Mouse (Mus musculus): ENCODE data around the gene Wrap73. TPM values are rescaled to one million over a fixed set of nuclear protein-coding genes. Genes with fewer than 3 reads are reported as not detected.

The Wrap73 gene
- total and polyA plus RNA-seq, 3 experiments = 32.1 to 77.6 (median 49.3) TPM

DNA sequence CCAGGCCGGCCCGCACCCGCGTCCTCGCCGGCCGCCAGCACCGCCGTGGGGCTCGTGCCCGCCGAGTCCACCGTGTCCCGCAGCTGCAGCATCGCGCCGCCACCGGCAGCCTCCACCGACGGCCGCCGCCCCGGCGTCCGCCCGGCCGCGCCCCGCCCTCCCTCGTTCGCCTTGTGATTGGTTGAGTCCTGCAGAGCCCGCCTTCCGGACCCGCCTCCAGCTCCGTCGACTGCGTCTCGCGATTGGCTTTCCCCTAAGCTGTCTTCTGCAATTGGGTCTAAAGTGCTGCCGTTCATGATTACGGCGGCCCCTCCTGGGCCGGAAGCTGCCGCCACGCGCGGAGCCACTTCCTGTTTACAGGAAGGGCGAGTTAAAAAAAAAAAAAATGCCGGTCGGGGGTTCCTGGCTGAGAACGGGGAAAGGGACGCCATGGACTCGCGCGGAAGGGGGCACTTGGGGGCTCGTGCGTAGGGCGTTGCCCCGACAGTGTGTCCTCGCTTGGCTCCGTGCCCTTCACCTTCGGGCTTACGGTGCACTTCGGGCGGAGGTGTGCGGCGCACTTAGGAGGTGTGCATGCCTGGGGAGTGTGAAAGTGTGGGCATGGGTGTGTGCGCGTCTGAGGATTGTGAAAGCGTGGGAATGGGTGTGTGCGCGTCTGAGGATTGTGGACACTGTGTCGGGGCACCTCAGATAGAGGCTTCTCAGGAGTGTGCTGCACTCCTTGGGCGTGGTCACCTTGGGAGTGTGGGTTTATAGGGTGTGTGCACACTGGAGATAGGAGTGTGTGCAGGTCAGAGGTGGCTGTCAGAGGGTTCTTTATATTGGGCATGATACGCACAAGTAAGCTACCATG is 18.6 kb downstream of the Wrap73 start, which contains the start of gene Tprgl (continued):
- TF ChIP-seq MAZ (IDR thresholded peaks at IDR 0.05; ENCODE audit: low read depth, low read length) = 0 out of 2 replicates have a peak, but pooled peaks have one; percentile 48
- TF ChIP-seq MYC (IDR thresholded peaks at IDR 0.05; ENCODE audit: low read depth, low read length) = 0 out of 2 replicates have a peak, but pooled peaks have one; percentile 38
- TF ChIP-seq TCF12 (IDR thresholded peaks at IDR 0.05; ENCODE audit: low read depth, low read length) = no peak
- TF ChIP-seq IRF4 (IDR thresholded peaks at IDR 0.05; ENCODE audit: low read depth, low read length) = no peak
- TF ChIP-seq HCFC1 (IDR thresholded peaks at IDR 0.05; ENCODE audit: low read depth, low read length) = peak; percentile 83
- TF ChIP-seq CTCF (conservative IDR thresholded peaks at IDR 0.05 in 1 of 2, IDR thresholded peaks at IDR 0.05 in 1 of 2; ENCODE audit: low read depth in 2 of 2, low read length in 2 of 2) = no peak
- no peak for TF ChIP-seq ZC3H11A (IDR thresholded peaks at IDR 0.05; ENCODE audit: low read depth, low read length)
- TF ChIP-seq EP300 (IDR thresholded peaks at IDR 0.05; ENCODE audit: low read length) = no peak
- peak; percentile 98 for TF ChIP-seq ZNF384 (IDR thresholded peaks at IDR 0.05; ENCODE audit: low read depth, low read length)

DNA sequence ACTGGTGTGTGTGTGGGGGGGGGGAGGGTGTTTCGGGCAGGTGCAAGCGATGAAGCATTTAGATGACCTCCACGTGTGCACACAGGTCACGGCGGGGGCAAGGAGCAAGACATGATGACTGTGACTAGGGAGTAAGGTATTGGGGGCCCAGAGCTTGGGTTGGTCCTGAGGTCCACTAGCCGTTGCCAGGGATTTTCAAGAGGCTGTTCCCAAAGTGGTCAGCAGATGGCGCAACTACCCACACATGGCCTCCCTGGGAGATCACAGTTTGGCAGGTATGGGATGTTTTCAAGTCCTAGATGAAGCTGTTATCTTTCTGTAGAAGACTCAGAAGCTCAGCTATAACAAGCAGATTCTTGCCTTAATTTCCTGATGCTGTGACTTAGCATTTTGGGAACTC is 21.1 kb downstream of the Wrap73 start:
- no peaks in the 10 kb centered on the region for H3K9me3 ChIP-seq (replicated peaks; ENCODE audit: low read length)
- peak; percentile 68 for DNase-seq (ENCODE audit: extremely low read depth)
- no peak overlapping the region for H3K27ac ChIP-seq (ENCODE audit: insufficient read depth, low read depth)
- H3K4me3 ChIP-seq (replicated peaks in 1 of 3; ENCODE audit: low read depth in 2 of 3, low read length in 2 of 3, poor library complexity in 1 of 3) = no peak overlapping the region
- peaks cover 17% of the 10 kb centered on the region for H3K27me3 ChIP-seq (replicated peaks)
- no peak overlapping the region for H3K9ac ChIP-seq (ENCODE audit: insufficient read depth, low read depth)
- H3K4me1 ChIP-seq (ENCODE audit: control insufficient read depth in 1 of 2, insufficient read depth in 2 of 2) = peaks cover 13 to 20% of the 10 kb centered on the region in 2 experiments
- peaks cover 9 to 11% of the 10 kb centered on the region in 2 experiments for H3K36me3 ChIP-seq (replicated peaks in 1 of 2; ENCODE audit: control insufficient read depth in 1 of 2, insufficient read depth in 1 of 2, low read length in 1 of 2)
- dilution Hi-C loops (cut with MboI; ENCODE audit: extremely low pct_ligation_motif_present, extremely low pct_unique_long_range_greater_than_20kb, low sequenced_read_pairs) = no loop called here
- in situ Hi-C loops (cut with MboI; ENCODE audit: low pct_ligation_motif_present, low pct_unique_long_range_greater_than_20kb, low sequenced_read_pairs) = no loop called here
- H3K4me2 ChIP-seq (ENCODE audit: insufficient read depth, low read depth, poor library complexity, severe bottlenecking) = no peak overlapping the region
- H3K79me2 ChIP-seq (replicated peaks; ENCODE audit: control insufficient read depth, extremely low read depth, insufficient read depth, poor library complexity, severe bottlenecking) = no peaks in the 10 kb centered on the region
- TF ChIP-seq MYC (IDR thresholded peaks at IDR 0.05; ENCODE audit: low read depth, low read length) = 0 out of 2 replicates have a peak, but pooled peaks have one; percentile 17
- peak; percentile 77 to 81 for TF ChIP-seq CTCF (conservative IDR thresholded peaks at IDR 0.05 in 1 of 2, IDR thresholded peaks at IDR 0.05 in 1 of 2; ENCODE audit: low read depth in 2 of 2, low read length in 2 of 2)
- peak; percentile 64 for TF ChIP-seq RAD21 (IDR thresholded peaks at IDR 0.05; ENCODE audit: low read depth, low read length)
- peak; percentile 74 for TF ChIP-seq SMC3 (IDR thresholded peaks at IDR 0.05; ENCODE audit: low read depth, low read length)
- TF ChIP-seq IRF4 (IDR thresholded peaks at IDR 0.05; ENCODE audit: low read depth, low read length) = no peak

- dilution Hi-C loops (cut with MboI; ENCODE audit: extremely low pct_ligation_motif_present, extremely low pct_unique_long_range_greater_than_20kb, low sequenced_read_pairs) = no loop called here
- H3K27me3 ChIP-seq (replicated peaks) = peaks cover 49% of the 10 kb centered on the region
- no peaks in the 10 kb centered on the region for H3K4me1 ChIP-seq (ENCODE audit: control insufficient read depth in 1 of 2, insufficient read depth in 2 of 2)
- H3K9me3 ChIP-seq (replicated peaks; ENCODE audit: low read length) = peaks cover 8% of the 10 kb centered on the region
- DNase-seq (ENCODE audit: extremely low read depth) = peak; percentile 33
- TF ChIP-seq TCF12 (IDR thresholded peaks at IDR 0.05; ENCODE audit: low read depth, low read length) = no peak
- no peak for TF ChIP-seq CHD1 (IDR thresholded peaks at IDR 0.05; ENCODE audit: low read depth, low read length)
- peak; percentile 55 for TF ChIP-seq SMC3 (IDR thresholded peaks at IDR 0.05; ENCODE audit: low read depth, low read length)
- TF ChIP-seq CTCF (conservative IDR thresholded peaks at IDR 0.05 in 1 of 2, IDR thresholded peaks at IDR 0.05 in 1 of 2; ENCODE audit: low read depth in 2 of 2, low read length in 2 of 2) = peak; percentile 68 to 69; a peak in 3 of 4 replicates
- no peak for TF ChIP-seq GABPA (IDR thresholded peaks at IDR 0.05; ENCODE audit: insufficient replicate concordance, low read depth, low read length)
- TF ChIP-seq MAX (IDR thresholded peaks at IDR 0.05; ENCODE audit: low read length) = no peak
- peak; percentile 39 for TF ChIP-seq RAD21 (IDR thresholded peaks at IDR 0.05; ENCODE audit: low read depth, low read length)
- TF ChIP-seq CHD2 (IDR thresholded peaks at IDR 0.05; ENCODE audit: low read length) = no peak
- no peaks in the 10 kb centered on the region for H3K79me2 ChIP-seq (replicated peaks; ENCODE audit: control insufficient read depth, extremely low read depth, insufficient read depth, poor library complexity, severe bottlenecking)
- no peak overlapping the region for H3K9ac ChIP-seq (ENCODE audit: insufficient read depth, low read depth)
- no peak overlapping the region for H3K4me2 ChIP-seq (ENCODE audit: insufficient read depth, low read depth, poor library complexity, severe bottlenecking)
- in situ Hi-C loops (cut with MboI; ENCODE audit: low pct_ligation_motif_present, low pct_unique_long_range_greater_than_20kb, low sequenced_read_pairs) = loop anchor here (5.0 kb wide), 1 partner anchor 40 kb away; no protein-coding TSS in a partner anchor
- no peak overlapping the region for H3K4me3 ChIP-seq (replicated peaks in 1 of 3; ENCODE audit: low read depth in 2 of 3, low read length in 2 of 3, poor library complexity in 1 of 3)
- H3K27ac ChIP-seq (ENCODE audit: insufficient read depth, low read depth) = no peak overlapping the region
- no peaks in the 10 kb centered on the region for H3K36me3 ChIP-seq (replicated peaks in 1 of 2; ENCODE audit: control insufficient read depth in 1 of 2, insufficient read depth in 1 of 2, low read length in 1 of 2)
Observed at GRCm38 (mm10) chr4:154167053-154167452, 24.9 kb downstream of the Wrap73 start.
